Mouse (Mus musculus): Measurements from ENCODE around the gene Ppp1r15a.

GRCm38 (mm10) chr7:45551512-45551883 lies 25.4 kb upstream of the Ppp1r15a start:
- no peak for TF ChIP-seq CTCF (IDR thresholded peaks at IDR 0.05; ENCODE audit: extremely low read depth, insufficient read length, insufficient replicate concordance, low read depth, low read length)
- TF ChIP-seq POLR2A (IDR thresholded peaks at IDR 0.05; ENCODE audit: low read depth, low read length), result no peak
